Mouse (Mus musculus): ENCODE results near the gene Tmtc2.

- TF ChIP-seq GATA1 (IDR thresholded peaks at IDR 0.05; ENCODE audit: low read length) (no peak), TAL1 (IDR thresholded peaks at IDR 0.05; ENCODE audit: low read length) (no peak)
Measured at GRCm38 (mm10) chr10:105225714-105226113, 348.5 kb downstream of the Tmtc2 start.
